Mouse (Mus musculus) adrenal gland, postnatal 4 days (tissue): ENCODE measurements around the gene Plp1. TPM values are rescaled to one million over a fixed set of nuclear protein-coding genes. Genes with fewer than 3 reads are reported as not detected.
A peak's percentile ranks its signal among the peaks of the same experiment; 100 is the strongest.

Experiments
- DNase-seq, 2 experiments: peaks; one replicate each; pipeline ENCODE4 v3.0.0; 2021 to 2022; ENCODE audit warnings: low spot score in 2 of 2, mixed read lengths in 2 of 2
- long read RNA-seq, 2 experiments: library from polyadenylated mRNA; stranded (forward); transcript quantifications; one replicate each; pipeline ENCODE4 v2.0.0; 2021
- total RNA-seq, 2 experiments: library from RNA; stranded (reverse); gene quantifications; 2 replicates each; pipeline ENCODE4 v1.2.3; 2021

Gene Plp1
- total RNA-seq, result 10 to 100 TPM; 20.0 to 20.7 TPM
- long read RNA-seq, experiment 1, partial matches to known transcripts, result 0 of 7 reads
- long read RNA-seq, experiment 1, other reads (novel, unspliced or antisense), result 3 of 7 reads
- long read RNA-seq, experiment 2, full-length matches to known transcripts, result 15 of 22 reads
- long read RNA-seq, experiment 2, partial matches to known transcripts, result 1 of 22 reads
- long read RNA-seq, experiment 2, other reads (novel, unspliced or antisense), result 6 of 22 reads

DNA sequence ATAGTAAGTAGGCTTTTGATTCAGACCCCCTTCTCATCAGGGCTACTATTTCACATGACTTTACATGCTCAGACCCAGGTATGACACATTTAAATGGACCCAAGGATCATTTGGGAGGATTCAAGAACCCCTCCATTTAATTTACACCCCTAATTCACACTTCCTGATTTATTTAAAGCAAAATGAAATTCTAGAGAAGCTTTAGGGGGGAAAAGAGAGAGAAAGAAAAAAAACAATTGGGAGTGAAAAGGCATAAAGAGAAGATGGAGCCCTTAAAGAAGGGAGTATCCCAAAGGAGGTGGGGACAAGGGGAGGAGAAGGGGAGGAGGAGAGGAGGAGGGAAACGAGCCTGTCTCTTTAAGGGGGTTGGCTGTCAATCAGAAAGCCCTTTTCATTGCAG lies at the start of gene Plp1:
TSS of gene Plp1 (plus strand) at position 301 of the 400 bp plus-strand sequence.
- no peak for DNase-seq

- DNase-seq, result no peak
These were observed 49.4 kb upstream of the Plp1 start for GRCm38 (mm10) chrX:136773035-136773434.

DNA sequence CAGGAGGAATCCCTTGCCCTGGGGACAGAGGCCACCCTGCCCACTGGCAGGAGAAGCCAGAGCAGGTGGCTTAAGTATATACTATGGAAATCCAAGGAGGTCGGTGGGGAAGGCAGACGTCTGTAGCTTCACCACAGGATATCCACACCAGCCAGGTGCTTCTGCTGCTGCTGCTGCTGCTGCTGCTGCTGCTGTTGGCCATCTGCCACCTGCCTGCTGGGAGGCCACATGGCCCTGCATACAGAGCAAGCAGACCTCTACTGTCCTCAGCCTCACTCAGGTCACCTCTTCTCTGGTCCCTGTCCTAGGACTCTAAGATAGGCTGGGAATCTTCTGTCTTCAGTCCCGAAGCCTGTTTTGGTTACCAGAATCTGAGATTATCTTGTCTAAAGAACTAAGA lies 44.4 kb upstream of the Plp1 start:
- DNase-seq, result no peak

- DNase-seq, result no peak
These were observed 43.2 kb upstream of the Plp1 start for GRCm38 (mm10) chrX:136779262-136779661.

GRCm38 (mm10) chrX:136780041-136780440 lies 42.4 kb upstream of the Plp1 start, which contains the start of gene Glra4:
Glra4 (minus strand) TSS chrX:136780141.
- no peak for DNase-seq

DNA sequence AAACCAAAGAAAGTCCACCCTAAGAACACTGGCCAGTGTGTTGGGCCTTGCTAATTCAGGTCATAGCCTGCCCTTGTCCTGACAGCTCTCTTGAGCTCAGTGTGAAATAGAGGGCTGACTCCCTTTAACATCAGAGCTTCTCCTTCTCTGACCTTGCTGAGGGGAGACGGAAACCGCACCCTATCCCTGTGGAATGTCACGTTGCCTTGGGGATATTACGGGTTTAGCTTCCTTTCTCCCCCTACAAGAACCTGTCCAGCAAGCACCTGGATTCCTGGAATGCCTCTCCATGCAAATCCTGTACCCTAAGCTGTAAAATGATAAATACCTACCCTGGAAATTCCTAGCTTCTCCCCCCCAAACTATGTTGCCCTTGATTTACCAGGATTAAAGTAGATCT lies 33.0 kb upstream of the Plp1 start:
- no peak for DNase-seq

GRCm38 (mm10) chrX:136797223-136797622 lies 25.2 kb upstream of the Plp1 start:
- no peak for DNase-seq

GRCm38 (mm10) chrX:136819752-136820151 lies 2.7 kb upstream of the Plp1 start:
- DNase-seq, result no peak

- DNase-seq, result peak; percentile 11 to 12
These were observed 2.2 kb upstream of the Plp1 start for GRCm38 (mm10) chrX:136820250-136820649.

DNA sequence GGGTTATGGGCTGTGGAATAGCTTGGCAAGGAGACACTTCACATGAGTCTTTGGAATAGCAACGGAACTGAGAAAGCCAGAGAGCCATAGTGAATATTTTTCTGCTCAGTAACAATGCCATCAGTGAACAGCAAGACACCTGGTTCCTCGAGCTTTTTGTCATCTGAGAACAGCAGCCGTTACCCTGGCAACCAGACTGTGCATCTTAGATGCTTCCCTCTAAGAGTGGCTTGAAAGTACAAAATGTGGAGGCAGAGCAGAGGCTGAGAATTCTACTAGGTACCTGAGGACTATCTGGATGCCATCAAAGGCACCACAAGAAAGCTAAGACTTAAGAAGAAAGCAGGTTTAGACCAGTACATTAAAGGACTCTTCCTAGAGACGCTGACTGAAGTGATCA lies 2.5 kb downstream of the Plp1 start:
- DNase-seq, result no peak

DNA sequence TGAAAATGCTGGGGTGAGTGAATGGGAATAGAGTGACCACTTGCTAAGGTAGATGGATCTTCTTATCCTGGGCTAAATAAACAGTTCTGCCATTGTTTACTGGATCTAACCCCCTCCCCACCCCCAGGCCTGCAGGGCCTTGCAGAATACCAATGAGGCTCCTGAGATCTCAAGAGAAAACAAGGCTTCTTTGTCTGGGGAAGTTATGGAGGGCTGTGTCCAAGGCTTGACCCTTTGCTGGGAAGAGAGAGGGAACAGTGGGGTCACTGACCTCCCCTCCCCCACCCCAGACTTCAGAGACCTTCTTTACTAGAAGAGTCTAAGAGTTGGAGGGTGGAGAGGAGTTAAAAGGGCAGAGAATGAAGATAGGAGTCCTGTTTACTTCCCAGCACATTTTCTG lies 6.1 kb downstream of the Plp1 start:
- no peak for DNase-seq

GRCm38 (mm10) chrX:136850300-136850699 lies 27.8 kb downstream of the Plp1 start:
- DNase-seq, result no peak

- DNase-seq, result no peak
These were observed 45.9 kb downstream of the Plp1 start, which contains the start of gene Rab9b for GRCm38 (mm10) chrX:136868061-136869040. Rab9b (minus strand) TSS chrX:136868755.

Other genes starting within 250 kb of the Plp1 start
- 10 to 100 TPM; 31.1 to 40.5 TPM for gene Tceal3, start 231.8 kb upstream of the Plp1 start, total RNA-seq
- 1 to 10 TPM; 9.5 to 9.8 TPM for gene Tceal1, start 114.7 kb upstream of the Plp1 start, total RNA-seq
- 100 to 1,000 TPM; 354 to 367 TPM for gene Morf4l2, start 79.0 kb upstream of the Plp1 start, total RNA-seq
- not detected for gene Glra4, start 42.5 kb upstream of the Plp1 start, total RNA-seq
- under 1 TPM; 0.84 to 0.90 TPM for gene Rab9b, start 46.1 kb downstream of the Plp1 start, total RNA-seq
- not detected for gene H2bfm, start 104.7 kb downstream of the Plp1 start, total RNA-seq
- 10 to 100 TPM; 25.1 to 35.1 TPM for gene Tmsb15b2, start 152.8 kb downstream of the Plp1 start, total RNA-seq
- 1 to 10 TPM in 1 of 2 experiments, under 1 TPM in 1; 0.54 to 1.1 TPM for gene Tmsb15l, start 154.2 kb downstream of the Plp1 start, total RNA-seq
- gene Tmsb15b1, start 154.2 kb downstream of the Plp1 start, total RNA-seq, result 1 to 10 TPM; 5.1 to 9.4 TPM
- 10 to 100 TPM; 17.9 to 20.8 TPM for gene Zcchc18, start 170.5 kb downstream of the Plp1 start, total RNA-seq
- 10 to 100 TPM; 11.6 to 23.3 TPM for gene Slc25a53, start 215.6 kb downstream of the Plp1 start, total RNA-seq
- 10 to 100 TPM in 1 of 2 experiments, 1 to 10 TPM in 1; 9.3 to 10.4 TPM for gene Fam199x, start 226.9 kb downstream of the Plp1 start, total RNA-seq